Mouse (Mus musculus) hindlimb bud, embryonic 11.5 days (tissue): Measurements from ENCODE around the gene Cacna1s.

ENCODE experiments used
- DNase-seq: peaks from one replicate; pipeline ENCODE4 v3.0.0-alpha.2; 2012; ENCODE audit warnings: low read depth, low spot score; ENCODE audit errors: extremely low spot score

Cacna1s gene

GRCm38 (mm10) chr1:136052547-136052946, at the start of gene Cacna1s:
Gene Cacna1s, plus strand, starts transcription at chr1:136052750.
- DNase-seq: no peak

DNA sequence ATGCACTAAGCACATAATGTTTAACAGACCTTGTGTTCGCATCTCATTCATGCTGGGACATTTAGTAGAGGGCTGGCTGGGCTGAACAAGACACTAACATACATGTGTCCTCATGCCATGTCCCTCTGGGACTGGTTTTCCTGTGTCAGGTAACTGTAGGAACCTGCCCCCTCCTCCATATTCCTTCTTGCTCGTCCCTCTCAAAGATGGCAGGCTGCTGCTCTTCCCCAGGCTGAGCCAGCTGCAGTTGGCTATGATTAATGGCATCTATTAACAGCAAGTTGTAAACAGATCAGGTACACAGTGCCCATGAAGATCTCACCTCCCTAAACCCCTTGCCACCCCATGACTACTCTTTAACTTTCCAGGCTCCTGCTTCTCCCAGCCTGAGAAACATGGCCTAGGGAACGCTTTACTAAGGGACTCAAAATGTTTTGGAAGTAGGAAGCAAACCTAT, 46.2 kb upstream of the Cacna1s start, which contains the start of gene Igfn1:
Gene Igfn1 (minus strand): TSS at position 51 of the 457 bp plus-strand sequence.
- no peak for DNase-seq

DNA sequence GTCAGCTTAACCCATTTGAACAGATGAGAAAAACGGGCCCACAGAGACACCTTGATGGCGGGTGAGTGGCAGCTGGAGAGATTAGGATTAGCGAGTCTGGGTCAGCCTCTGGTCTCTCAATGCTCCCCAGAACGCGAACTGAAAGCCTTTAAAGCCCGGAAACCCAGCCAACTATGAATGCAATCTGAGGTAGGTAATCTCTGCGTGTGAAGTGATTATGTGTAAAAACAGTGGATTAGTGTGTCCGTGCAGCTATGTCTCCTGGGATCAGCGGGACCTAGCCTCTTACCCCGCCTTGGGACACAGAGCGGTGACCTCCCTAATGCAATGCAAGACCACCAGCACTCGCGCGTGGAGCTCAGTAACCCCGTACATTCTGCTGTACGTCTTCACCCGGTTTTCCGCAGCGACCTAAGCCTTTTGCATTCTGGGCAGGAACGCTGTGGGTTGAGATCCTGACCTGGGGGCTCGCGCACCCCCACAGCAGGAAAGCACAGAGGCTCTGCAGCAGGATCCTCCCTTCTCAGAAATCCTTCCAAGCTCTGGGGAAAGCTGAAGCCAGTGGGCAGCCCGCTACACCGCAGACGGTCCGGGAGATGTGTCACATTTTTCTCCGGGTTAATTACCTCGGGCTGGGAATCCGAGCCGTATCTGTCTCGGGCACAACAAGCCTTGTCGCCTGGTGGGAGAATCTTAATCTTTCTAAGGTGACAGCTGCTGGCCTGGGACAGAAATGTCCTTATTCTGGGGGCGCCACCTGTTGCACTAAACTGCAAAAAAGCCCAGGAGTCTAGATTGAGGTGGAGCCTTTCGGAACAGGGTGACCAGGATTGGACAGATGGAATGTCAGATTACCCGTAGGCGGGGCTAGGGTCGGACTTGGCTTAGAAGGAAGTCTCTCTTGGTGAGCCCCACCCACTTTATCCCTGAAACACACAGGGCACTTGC, 45.1 kb upstream of the Cacna1s start, which contains the start of gene Tmem9:
Gene Tmem9 (plus strand): TSS at position 940 of the 948 bp plus-strand sequence.
- DNase-seq: peak; percentile 56

DNA sequence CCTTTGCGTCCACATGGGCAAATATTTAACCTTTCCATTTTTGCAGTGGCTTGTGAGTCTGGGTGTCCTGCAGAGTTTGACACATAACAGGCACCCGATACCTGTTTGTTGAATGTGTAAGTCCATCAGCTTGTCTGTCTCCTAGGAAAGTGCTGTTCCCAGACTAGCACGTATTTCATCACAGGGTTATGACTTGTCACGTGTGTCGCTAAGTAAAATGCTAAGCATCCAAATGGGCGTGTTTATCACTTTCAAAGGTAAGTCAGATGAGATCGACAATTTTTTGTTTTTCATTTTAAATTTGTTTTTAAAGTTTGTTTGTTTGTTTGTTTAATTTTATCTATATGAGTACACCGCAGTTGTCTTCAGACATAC, 44.4 kb upstream of the Cacna1s start:
- DNase-seq: no peak

GRCm38 (mm10) chr1:136010247-136010646, 42.3 kb upstream of the Cacna1s start:
- no peak for DNase-seq

DNA sequence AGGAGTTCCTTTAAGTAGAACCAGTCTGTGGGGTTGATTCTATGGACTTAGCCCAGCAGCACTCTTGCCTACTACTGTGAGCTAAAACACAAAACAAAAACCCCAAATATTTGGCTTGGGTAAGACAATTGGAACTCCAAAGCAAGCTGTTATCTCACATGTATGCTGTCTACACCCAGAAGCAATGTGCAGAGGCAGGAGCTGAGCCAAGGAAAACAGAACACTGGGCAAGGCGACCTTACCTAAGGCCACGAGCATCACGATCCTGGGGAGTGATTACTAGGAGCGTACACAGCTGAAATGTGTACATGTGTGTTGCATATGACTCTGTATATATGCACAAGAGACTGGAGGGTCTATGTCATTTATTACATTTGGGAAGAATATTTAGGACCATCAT, 39.0 kb upstream of the Cacna1s start:
- no peak for DNase-seq

DNA sequence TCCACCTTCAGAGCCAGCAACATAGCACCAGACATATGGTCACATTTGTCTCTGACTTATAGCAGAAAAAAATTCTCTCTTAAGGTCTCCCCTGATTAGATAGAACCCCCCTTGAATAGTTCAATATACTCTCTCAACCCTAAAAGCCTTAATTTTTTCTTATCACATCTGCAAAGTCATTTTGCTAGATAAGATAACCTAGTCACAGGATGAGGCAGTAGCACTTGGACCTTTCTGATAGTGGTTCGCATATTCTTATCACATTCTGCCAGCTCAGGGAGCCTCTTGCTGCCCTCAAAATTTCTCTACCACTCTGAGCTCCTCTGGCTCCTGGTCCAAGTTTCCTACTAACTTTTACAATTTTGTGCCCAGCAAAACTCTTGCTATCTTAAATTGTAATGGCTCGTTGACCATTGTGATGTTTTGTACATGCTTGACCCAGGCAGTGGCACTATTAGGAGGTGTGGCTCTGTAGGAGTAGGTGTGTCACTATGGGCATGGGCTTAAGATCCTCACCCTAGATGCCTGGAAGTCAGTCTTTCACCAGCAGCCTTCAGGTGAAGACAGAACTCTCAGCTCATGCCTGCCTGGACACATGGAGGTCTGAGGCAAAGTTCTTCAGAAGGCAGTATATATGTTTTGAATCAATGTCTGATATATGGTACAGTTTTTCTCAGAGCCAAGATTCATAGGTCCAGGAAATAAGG, 37.6 kb upstream of the Cacna1s start:
- no peak for DNase-seq

DNA sequence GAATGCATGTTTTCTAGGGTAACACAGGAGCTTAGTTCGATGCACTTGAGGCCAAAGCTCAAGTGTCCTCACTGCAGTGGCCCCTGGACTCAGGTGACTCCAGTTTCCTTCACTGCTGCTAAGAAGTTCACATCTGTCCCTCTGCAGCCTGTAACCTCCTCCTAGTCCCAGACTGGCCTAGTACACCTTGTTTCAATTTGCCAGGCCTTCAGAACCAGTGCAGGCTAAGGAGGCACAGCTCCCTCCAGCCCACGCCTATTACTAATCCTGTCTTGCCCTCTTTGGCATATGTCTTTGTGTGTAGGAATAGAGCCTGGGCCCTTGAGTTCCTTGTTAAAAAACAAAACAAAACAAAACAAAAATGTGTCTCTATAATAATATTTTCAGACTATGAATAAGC, 35.2 kb upstream of the Cacna1s start:
- DNase-seq: peak; percentile 44

DNA sequence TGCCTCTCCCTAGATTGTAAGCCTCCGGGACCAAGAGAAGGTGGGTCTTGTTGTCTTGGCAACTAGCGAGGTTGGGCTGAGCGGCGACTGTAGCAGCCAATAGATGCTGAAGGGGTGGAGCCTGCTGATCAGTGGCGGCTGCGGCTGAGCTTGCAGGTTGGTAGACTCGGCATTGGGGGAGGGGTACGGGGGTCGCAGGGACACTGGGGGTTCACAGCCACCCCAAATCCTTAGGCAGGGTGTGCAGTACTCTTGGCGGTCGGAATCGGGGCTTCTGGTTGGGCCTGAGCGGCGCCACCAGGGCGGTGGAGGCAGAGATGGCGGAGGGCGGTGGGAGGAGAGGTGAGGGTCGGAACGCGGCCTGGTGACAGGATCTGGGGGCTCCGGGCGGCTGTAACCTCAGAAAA, 34.6 kb upstream of the Cacna1s start:
- peak; percentile 95 for DNase-seq

- DNase-seq: no peak
Observed at GRCm38 (mm10) chr1:136018390-136019189, 34.0 kb upstream of the Cacna1s start.

GRCm38 (mm10) chr1:136030201-136030600, 22.3 kb upstream of the Cacna1s start:
- no peak for DNase-seq

DNA sequence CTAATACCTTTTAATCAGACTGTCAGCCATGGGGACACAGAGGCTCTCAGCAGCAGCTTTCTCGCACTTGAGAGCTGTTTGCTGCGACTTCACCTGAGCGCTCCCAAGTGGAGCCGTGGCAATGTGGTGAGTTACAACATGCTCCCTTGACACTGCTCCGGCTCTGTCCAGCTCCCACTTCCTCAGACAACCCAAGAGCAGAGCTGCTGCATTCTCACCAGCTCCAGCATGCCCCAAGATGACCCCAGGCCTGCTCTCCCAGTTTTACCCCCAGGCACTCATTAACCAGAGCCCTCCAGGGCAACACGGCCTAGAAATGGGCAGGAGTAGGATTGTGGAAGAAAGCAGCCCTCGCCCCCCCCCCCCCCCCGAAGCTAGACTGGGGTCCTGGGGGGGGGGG, 20.9 kb upstream of the Cacna1s start:
- DNase-seq: no peak

- no peak for DNase-seq
Observed at GRCm38 (mm10) chr1:136032961-136033360, 19.6 kb upstream of the Cacna1s start.

DNA sequence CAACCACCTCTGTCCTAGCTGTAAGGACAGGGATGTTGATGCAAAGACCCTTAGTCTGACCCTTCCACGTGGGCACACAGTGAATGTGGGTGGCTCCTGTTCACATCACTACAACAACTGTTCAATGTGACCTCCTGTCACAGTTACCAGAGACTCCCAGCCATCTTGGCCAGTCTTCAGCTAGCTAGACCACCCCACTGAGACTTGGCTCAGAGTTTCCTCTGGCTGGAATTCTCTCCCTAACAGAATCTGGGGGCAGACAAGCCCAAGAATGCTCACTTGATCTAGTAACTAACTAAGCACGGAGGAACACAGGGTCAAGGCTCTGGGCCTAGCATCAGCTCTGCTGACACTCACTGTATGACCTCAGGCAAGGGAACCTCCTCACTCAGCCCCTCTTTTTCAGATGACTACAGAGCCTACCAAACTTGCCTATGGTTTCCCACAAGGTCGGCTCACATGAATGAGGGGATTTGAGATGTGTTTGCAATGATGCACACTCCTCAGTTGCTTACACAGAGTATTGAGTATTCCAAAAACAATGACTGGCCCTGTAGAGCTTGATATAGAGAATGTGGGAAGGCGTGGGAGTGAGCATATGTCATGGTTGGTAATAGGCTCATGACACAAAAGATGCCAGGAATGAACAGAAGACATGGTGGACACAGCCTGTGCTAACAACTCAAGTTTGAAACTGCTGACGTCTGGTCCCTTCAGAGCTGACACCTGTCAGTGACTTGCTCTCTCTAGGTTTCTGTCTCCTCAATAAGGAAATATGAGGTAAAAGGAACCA, 13.6 kb upstream of the Cacna1s start:
- DNase-seq: no peak

GRCm38 (mm10) chr1:136040452-136040851, 12.1 kb upstream of the Cacna1s start:
- no peak for DNase-seq

DNA sequence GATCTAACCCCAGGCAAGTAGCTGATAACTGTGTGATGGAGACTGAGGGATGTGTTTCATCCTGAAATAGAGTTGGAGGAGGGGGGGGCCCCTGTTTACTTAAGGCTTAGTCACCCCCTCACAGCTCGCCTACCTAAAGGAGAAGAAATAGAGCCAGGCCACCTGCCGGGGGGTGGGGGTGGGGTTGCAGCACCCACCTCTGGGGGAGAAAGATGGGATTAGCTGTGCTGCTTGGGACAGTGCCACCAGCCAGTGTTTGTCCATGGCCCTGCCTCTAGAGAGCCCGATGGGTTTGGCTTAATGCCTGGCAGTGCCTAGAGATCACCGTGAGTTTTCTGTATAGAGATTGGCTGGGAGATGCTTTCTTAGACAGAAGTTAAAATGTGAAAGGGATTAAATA, 11.7 kb upstream of the Cacna1s start:
- DNase-seq: no peak

- DNase-seq: no peak
Observed at GRCm38 (mm10) chr1:136045774-136046173, 6.8 kb upstream of the Cacna1s start.

DNA sequence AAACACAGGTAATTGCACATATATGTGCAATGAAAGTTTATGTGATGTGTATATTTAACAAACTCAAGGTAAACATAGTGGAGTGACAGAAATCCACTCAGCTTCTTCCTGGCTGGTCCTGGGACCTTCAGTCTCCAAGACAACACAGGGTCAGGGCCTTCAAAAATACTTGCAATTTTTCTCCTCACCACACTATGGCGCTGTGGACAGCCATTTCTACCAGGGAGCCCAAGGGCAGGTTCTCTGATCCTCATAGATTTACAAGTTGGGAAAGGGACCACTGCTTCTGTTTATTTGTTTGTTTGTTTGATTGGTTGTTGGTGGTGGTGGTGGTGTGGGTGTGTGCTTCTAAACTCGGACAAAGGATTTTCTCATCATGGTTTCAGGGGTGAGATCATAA, 5.1 kb upstream of the Cacna1s start:
- no peak for DNase-seq

- DNase-seq: no peak
Observed at GRCm38 (mm10) chr1:136047894-136048293, 4.7 kb upstream of the Cacna1s start.

DNA sequence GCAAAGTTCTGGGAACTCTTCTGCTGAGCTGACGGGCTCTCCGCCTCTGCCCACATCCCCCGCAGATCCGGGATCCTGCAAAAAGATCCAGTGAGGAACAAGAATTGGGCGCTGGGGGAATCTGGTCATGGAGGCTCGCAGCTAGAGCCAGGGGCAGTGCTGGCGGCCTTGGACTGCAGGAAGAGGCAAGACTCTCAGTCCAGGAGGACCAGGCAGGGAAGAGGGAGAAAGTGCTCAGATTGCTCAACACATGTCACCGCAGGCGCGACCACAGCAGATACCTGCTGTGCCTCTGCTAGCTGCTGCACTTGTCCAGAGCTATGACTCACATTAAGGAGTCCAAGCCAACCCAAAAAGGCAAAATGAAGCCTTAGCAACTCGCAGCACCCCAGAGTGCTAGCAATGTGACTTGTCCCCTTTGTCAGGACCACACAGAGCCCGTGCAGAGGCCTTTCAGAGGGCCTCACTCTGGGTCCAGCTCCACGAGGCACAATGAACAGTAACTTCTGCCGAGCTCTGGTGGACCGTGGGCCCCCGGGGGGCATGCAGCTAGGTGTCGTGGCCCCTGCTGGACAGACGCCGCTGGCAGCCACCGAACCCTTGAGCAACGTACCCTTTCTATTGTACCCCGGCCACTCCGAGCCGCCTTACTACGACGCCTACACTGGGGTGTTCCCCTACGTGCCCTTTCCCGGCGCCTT, 2.1 kb upstream of the Cacna1s start, which contains the start of gene Ascl5:
Gene Ascl5 (plus strand): TSS at position 493 of the 701 bp plus-strand sequence.
- no peak for DNase-seq
